Mouse (Mus musculus) gastrocnemius, postnatal 4 days (tissue): ENCODE measurements around the gene Serpinf2. TPM values are rescaled to one million over a fixed set of nuclear protein-coding genes. Genes with fewer than 3 reads are reported as not detected.
"Not testable (repeated sequence)": the region's sequence is repeated elsewhere in the genome, so short reads cannot be mapped to it uniquely, and the experiment has no call there.

Experiments
- DNase-seq, 2 experiments: peaks; one replicate each; pipeline ENCODE4 v3.0.0; 2021 to 2022; ENCODE audit warnings: low spot score in 2 of 2, mixed read lengths in 2 of 2
- total RNA-seq, 2 experiments: library from RNA; stranded (reverse); gene quantifications; 2 replicates each; pipeline ENCODE4 v1.2.3; 2021

Serpinf2 gene
- total RNA-seq, 2 experiments from 2014 or later = 0.32 to 2.7 TPM

GRCm38 (mm10) chr11:75459751-75460102 lies 20.3 kb upstream of the Serpinf2 start:
- no peak for DNase-seq

- peak in 1 of 2 experiments; percentile 52 for DNase-seq
Observed at GRCm38 (mm10) chr11:75459141-75459711, 19.8 kb upstream of the Serpinf2 start.

- DNase-seq = no peak
Observed at GRCm38 (mm10) chr11:75458628-75459041, 19.2 kb upstream of the Serpinf2 start.

GRCm38 (mm10) chr11:75458169-75458568 lies 18.8 kb upstream of the Serpinf2 start:
- no peak for DNase-seq

GRCm38 (mm10) chr11:75456440-75456871 lies 17.1 kb upstream of the Serpinf2 start:
- no peak for DNase-seq

- not testable (repeated sequence) for DNase-seq
Observed at GRCm38 (mm10) chr11:75455971-75456370, 16.6 kb upstream of the Serpinf2 start.

- DNase-seq = no peak
Observed at GRCm38 (mm10) chr11:75455041-75455736, 15.8 kb upstream of the Serpinf2 start.

GRCm38 (mm10) chr11:75453991-75454930 lies 14.9 kb upstream of the Serpinf2 start, which contains the start of gene Wdr81:
Gene Wdr81, minus strand, starts transcription at chr11:75454717.
- DNase-seq = peak; percentile 66 to 89

GRCm38 (mm10) chr11:75452812-75453557 lies 13.6 kb upstream of the Serpinf2 start:
- no peak for DNase-seq

- DNase-seq = no peak
Observed at GRCm38 (mm10) chr11:75452081-75452480, 12.7 kb upstream of the Serpinf2 start.

GRCm38 (mm10) chr11:75450936-75451335 lies 11.5 kb upstream of the Serpinf2 start:
- DNase-seq = no peak

- DNase-seq = no peak
Observed at GRCm38 (mm10) chr11:75450304-75450908, 11.0 kb upstream of the Serpinf2 start.

- no peak for DNase-seq
Observed at GRCm38 (mm10) chr11:75449695-75450094, 10.3 kb upstream of the Serpinf2 start.

- no peak for DNase-seq
Observed at GRCm38 (mm10) chr11:75448575-75448974, 9.2 kb upstream of the Serpinf2 start.

- DNase-seq = no peak
Observed at GRCm38 (mm10) chr11:75443711-75444110, 4.3 kb upstream of the Serpinf2 start.

GRCm38 (mm10) chr11:75441601-75442000 lies 2.2 kb upstream of the Serpinf2 start:
- peak in 1 of 2 experiments; percentile 15 for DNase-seq

GRCm38 (mm10) chr11:75441034-75441433 lies 1.6 kb upstream of the Serpinf2 start:
- DNase-seq = no peak

- DNase-seq = no peak
Observed at GRCm38 (mm10) chr11:75439951-75440350, 560 bp upstream of the Serpinf2 start.

GRCm38 (mm10) chr11:75438804-75439203 lies 587 bp downstream of the Serpinf2 start:
- no peak for DNase-seq

GRCm38 (mm10) chr11:75438194-75438593 lies 1.2 kb downstream of the Serpinf2 start:
- no peak for DNase-seq
